13 mouse cellular contexts compared by ENCODE assay signal in the genomic region with DNA sequence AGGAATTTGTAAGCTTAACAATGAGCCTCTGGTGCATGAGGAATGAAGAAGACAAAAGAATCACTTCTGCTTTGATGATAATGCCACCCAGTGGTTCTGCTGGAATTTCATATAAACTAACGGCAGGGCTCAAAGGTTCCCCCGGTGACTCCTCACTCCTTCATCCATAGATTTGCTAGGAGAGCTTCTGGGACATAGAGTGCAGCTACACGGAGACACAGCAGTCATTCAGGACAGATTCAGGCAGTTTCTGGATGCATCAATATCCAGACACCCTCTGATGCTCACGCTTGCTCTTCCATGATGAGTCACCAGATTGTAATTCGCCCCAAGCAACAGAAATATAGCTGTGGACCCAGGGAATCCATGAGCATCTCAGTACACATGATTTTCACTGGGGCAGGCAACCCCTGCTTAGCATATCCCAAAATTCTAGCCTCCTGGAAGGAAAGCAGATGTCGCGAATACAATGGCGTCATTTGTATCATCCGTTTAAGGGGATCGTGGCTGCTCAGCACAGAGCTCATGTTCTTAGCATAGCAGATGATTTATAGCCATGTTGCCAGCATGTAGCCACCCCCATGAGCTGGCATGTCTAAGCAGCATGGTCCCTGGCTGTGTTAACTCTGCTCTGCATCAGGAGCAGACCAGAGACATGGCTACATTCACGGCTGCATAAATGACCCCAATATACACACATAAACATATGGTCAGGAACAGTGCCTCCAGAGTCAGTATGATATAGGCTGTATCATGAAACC.
DNase-seq lines count a peak whose midpoint lies in the region; ATAC-seq and TF ChIP-seq lines count a peak whose summit lies in the region.
"Had no signal": no experiment of that assay in that cellular context is flagged by ENCODE, and none has a peak within 500 bp of the region (broad histone marks: within the 10 kb centered on the region; RNA-seq: fewer than 3 reads in every experiment).

No protein-coding gene starts in this region.

- H3K36me3 ChIP-seq in lung, embryonic 14.5 days (ENCODE audit: insufficient read depth), result no peaks in the 10 kb centered on the region
- H3K36me3 ChIP-seq: liver, embryonic 15.5 days had no signal

- H3K4me1 ChIP-seq in lung, embryonic 14.5 days (ENCODE audit: insufficient read depth), result no peaks in the 10 kb centered on the region
- no peaks in the 10 kb centered on the region for H3K4me1 ChIP-seq in lung, adult 2 months (ENCODE audit: control insufficient read depth, insufficient read depth, low read length)
- H3K4me1 ChIP-seq: liver, embryonic 15.5 days had no signal

- no peaks in the 10 kb centered on the region for H3K27me3 ChIP-seq in lung, embryonic 14.5 days (ENCODE audit: insufficient read depth, low read length)
- H3K27me3 ChIP-seq: liver, embryonic 15.5 days had no signal

- DNase-seq in gastrocnemius, adult 2 months, result no peak
- no peak for DNase-seq in gastrocnemius, postnatal 36 days
- DNase-seq in lung, embryonic 14.5 days, result peak; percentile 26
- no peak for DNase-seq in lung, adult 2 months
- DNase-seq in R1 (ENCODE audit: low read depth, low spot score), result peak; percentile 32
- DNase-seq in mesoderm, embryonic 11.5 days (ENCODE audit: low read depth, low spot score), result peak; percentile 36
- no peak for DNase-seq in spleen, adult 12 weeks (ENCODE audit: low spot score)
- no peak for DNase-seq in adrenal gland, postnatal 10 days
- DNase-seq: adrenal gland, postnatal 25 days; embryo, embryonic 11 days; heart, postnatal 14 days; spleen, adult 18-20 months had no signal

- 65% methylated on average over 11 of the region's 11 CpGs for WGBS in lung, embryonic 14.5 days
- WGBS in lung, adult 2 months, result 71% methylated on average over 11 of the region's 11 CpGs

- intact Hi-C loops in gastrocnemius, adult 2 months (cut with DNase I), result no loop called here
- intact Hi-C loops in gastrocnemius, postnatal 36 days (cut with DNase I), result no loop called here

- ATAC-seq in lung, embryonic 14.5 days (ENCODE audit: insufficient read depth), result no peak

- TF ChIP-seq CTCF in gastrocnemius, adult 2 months (IDR thresholded peaks at IDR 0.05), result 0 out of 2 replicates have a peak, but pooled peaks have one; percentile 10
- peak; percentile 36 for TF ChIP-seq CTCF in lung, embryonic 14.5 days (IDR thresholded peaks at IDR 0.05; ENCODE audit: low read depth)
- no peak for TF ChIP-seq CTCF in lung, adult 2 months (IDR thresholded peaks at IDR 0.05; ENCODE audit: insufficient read depth, low read length)

- no peak overlapping the region for H3K9ac ChIP-seq in lung, embryonic 14.5 days
- H3K9ac ChIP-seq: liver, embryonic 15.5 days had no signal

- no peaks in the 10 kb centered on the region for H3K9me3 ChIP-seq in lung, embryonic 14.5 days (ENCODE audit: low read depth, low read length)
- H3K9me3 ChIP-seq: liver, embryonic 15.5 days had no signal

- no peak overlapping the region for H3K4me3 ChIP-seq in gastrocnemius, adult 2 months
- H3K4me3 ChIP-seq in lung, embryonic 14.5 days (ENCODE audit: low read depth, low read length), result no peak overlapping the region
- no peak overlapping the region for H3K4me3 ChIP-seq in lung, adult 2 months (replicated peaks; ENCODE audit: extremely low read depth, low read depth, low read length)
- H3K4me3 ChIP-seq: liver, embryonic 15.5 days had no signal

- no peak overlapping the region for H3K4me2 ChIP-seq in lung, embryonic 14.5 days
- H3K4me2 ChIP-seq: liver, embryonic 15.5 days had no signal

- TF ChIP-seq POLR2A in lung, adult 2 months (IDR thresholded peaks at IDR 0.05; ENCODE audit: borderline replicate concordance, extremely low read depth, low read depth, low read length), result no peak

- no peak overlapping the region for H3K27ac ChIP-seq in gastrocnemius, adult 2 months
- H3K27ac ChIP-seq in lung, embryonic 14.5 days (ENCODE audit: low read depth), result no peak overlapping the region
- H3K27ac ChIP-seq: liver, embryonic 15.5 days had no signal

Comparison
In these comparisons a context has a peak if more than half of its experiments do, and no peak if none do; other contexts are left out.
1. DNase-seq: peak in lung, embryonic 14.5 days (single experiment), R1 (single experiment) and mesoderm, embryonic 11.5 days (single experiment); none in gastrocnemius, adult 2 months (single experiment), gastrocnemius, postnatal 36 days (0 of 2), lung, adult 2 months (single experiment), spleen, adult 12 weeks (single experiment) and adrenal gland, postnatal 10 days (single experiment).